ENCODE assay signal across 8 mouse cellular contexts in the genomic region with DNA sequence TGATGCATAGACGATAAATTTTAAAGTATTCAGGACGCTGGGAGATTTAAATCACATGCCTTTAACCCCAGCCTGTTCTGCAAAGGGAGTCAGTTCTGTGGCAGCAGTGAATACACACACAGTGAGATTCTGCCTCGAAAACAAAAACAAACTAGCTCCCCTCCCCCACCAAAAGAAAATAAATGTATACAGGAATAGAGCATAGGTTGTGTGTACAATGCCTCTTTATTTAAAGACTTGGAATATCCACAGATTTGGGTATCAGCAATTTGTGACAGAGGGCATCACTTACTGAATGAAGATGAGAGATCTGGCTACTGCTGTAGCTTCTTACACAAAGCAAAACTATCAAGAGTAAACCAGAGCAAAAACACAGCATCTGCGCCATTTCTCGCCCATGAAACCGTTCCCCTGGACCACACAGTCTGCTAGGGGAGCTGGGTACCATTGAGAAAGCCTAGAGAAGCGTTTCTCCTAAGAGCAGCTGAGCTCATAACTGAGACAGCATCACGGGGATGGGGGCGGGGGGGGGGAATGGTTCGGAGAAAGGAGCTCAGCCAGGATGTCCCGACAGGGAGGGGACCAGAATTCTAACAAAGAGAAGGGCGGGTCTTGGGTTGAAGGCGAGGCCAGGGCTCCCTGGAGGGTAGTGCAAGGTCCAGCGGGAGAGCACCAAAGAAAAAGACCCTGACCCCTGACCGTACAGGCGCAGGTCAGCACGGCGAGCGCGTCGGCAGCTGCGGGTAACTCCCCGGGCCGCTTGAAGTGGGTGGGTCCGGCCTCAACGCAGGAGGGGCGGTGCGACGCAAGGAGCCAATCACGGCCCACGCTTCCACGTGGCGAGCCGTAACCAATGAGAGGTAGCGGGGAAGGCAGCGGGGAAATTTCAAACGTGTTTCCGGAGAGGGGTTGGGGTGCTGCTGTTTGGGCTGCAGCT. TPM values are rescaled to one million over a fixed set of nuclear protein-coding genes. Genes with fewer than 3 reads are reported as not detected.
DNase-seq lines count a peak whose midpoint lies in the region; ATAC-seq lines count a peak whose summit lies in the region.

Gene Ttk (plus strand): TSS at position 879 of the 937 bp plus-strand sequence.

- H3K4me2 ChIP-seq in embryonic facial prominence, embryonic 14.5 days (ENCODE audit: low read depth, low read length): peak within 1 kb of the TSS; percentile 68
- peak within 1 kb of the TSS; percentile 67 for H3K4me2 ChIP-seq in kidney, embryonic 14.5 days (replicated peaks; ENCODE audit: low read depth, low read length)
- H3K4me2 ChIP-seq in limb, embryonic 15.5 days: peak within 1 kb of the TSS; percentile 86

- H3K9me3 ChIP-seq in embryonic facial prominence, embryonic 14.5 days (ENCODE audit: control insufficient read depth, low read length): no peaks in the 10 kb centered on the region
- no peaks in the 10 kb centered on the region for H3K9me3 ChIP-seq in kidney, embryonic 14.5 days (ENCODE audit: control insufficient read depth, low read length)
- no peaks in the 10 kb centered on the region for H3K9me3 ChIP-seq in limb, embryonic 15.5 days

- H3K27me3 ChIP-seq in embryonic facial prominence, embryonic 14.5 days (replicated peaks; ENCODE audit: control insufficient read depth, insufficient read depth, low read length): no peaks in the 10 kb centered on the region
- no peaks in the 10 kb centered on the region for H3K27me3 ChIP-seq in kidney, embryonic 14.5 days (ENCODE audit: control insufficient read depth, insufficient read depth, low read length)
- H3K27me3 ChIP-seq in limb, embryonic 15.5 days: no peaks in the 10 kb centered on the region

- ATAC-seq in embryonic facial prominence, embryonic 14.5 days (ENCODE audit: low read depth): peak; percentile 99
- peak; percentile 99 for ATAC-seq in kidney, embryonic 14.5 days (ENCODE audit: low FRiP score, low TSS enrichment)
- ATAC-seq in limb, embryonic 15.5 days (ENCODE audit: insufficient number of reproducible peaks, low FRiP score, low TSS enrichment, low read depth): peak; percentile 97

- peak; percentile 87 for DNase-seq in 3T3-L1 (ENCODE audit: low read depth, low spot score)
- peak; percentile 84 to 87 for DNase-seq in adrenal gland, postnatal 4 days (ENCODE audit: low spot score in 2 of 2)
- DNase-seq in embryonic facial prominence, embryonic 14.5 days (ENCODE audit: low spot score): peak; percentile 97
- DNase-seq in heart, adult 9 months (ENCODE audit: low spot score in 2 of 2): peak; percentile 89 to 93
- peak; percentile 58 to 81 for DNase-seq in monocyte, adult 2 months (ENCODE audit: low read depth in 1 of 2, low spot score in 2 of 2)
- peak; percentile 86 to 91 for DNase-seq in spleen, postnatal 36 days (ENCODE audit: low spot score in 2 of 2)

- peak within 1 kb of the TSS; percentile 77 for H3K9ac ChIP-seq in embryonic facial prominence, embryonic 14.5 days (ENCODE audit: low read depth, low read length)
- H3K9ac ChIP-seq in kidney, embryonic 14.5 days (ENCODE audit: low read depth, low read length): peak within 1 kb of the TSS; percentile 84
- H3K9ac ChIP-seq in limb, embryonic 15.5 days: peak within 1 kb of the TSS; percentile 58

- peak within 1 kb of the TSS; percentile 62 for H3K27ac ChIP-seq in embryonic facial prominence, embryonic 14.5 days (replicated peaks; ENCODE audit: low read depth, low read length)
- peak within 1 kb of the TSS; percentile 76; the same call in 1 of the 2 replicates for H3K27ac ChIP-seq in kidney, embryonic 14.5 days (ENCODE audit: low read depth, low read length)
- peak within 1 kb of the TSS; percentile 70 for H3K27ac ChIP-seq in limb, embryonic 15.5 days

- H3K4me1 ChIP-seq in embryonic facial prominence, embryonic 14.5 days (ENCODE audit: control insufficient read depth, insufficient read depth, low read length): peaks cover 8% of the 10 kb centered on the region
- H3K4me1 ChIP-seq in kidney, embryonic 14.5 days (ENCODE audit: control insufficient read depth, insufficient read depth, low read length): peaks cover 5% of the 10 kb centered on the region
- H3K4me1 ChIP-seq in limb, embryonic 15.5 days: peaks cover 8% of the 10 kb centered on the region

- under 1% methylated on average over 34 of the region's 38 CpGs for WGBS in embryonic facial prominence, embryonic 14.5 days
- under 1% methylated on average over 38 of the region's 38 CpGs for WGBS in kidney, embryonic 14.5 days
- 2% methylated on average over 38 of the region's 38 CpGs for WGBS in limb, embryonic 15.5 days

- H3K36me3 ChIP-seq in embryonic facial prominence, embryonic 14.5 days (ENCODE audit: control insufficient read depth, insufficient read depth, low read length): no peaks in the 10 kb centered on the region
- H3K36me3 ChIP-seq in kidney, embryonic 14.5 days (ENCODE audit: control insufficient read depth, insufficient read depth, low read length): no peaks in the 10 kb centered on the region
- H3K36me3 ChIP-seq in limb, embryonic 15.5 days: no peaks in the 10 kb centered on the region

- H3K4me3 ChIP-seq in embryonic facial prominence, embryonic 14.5 days (ENCODE audit: low read depth, low read length): peak within 1 kb of the TSS; percentile 65
- H3K4me3 ChIP-seq in kidney, embryonic 14.5 days (ENCODE audit: low read length): peak within 1 kb of the TSS; percentile 97
- peak within 1 kb of the TSS; percentile 89 for H3K4me3 ChIP-seq in limb, embryonic 15.5 days

RNA-seq across cellular contexts. Expression of gene Ttk, which starts in this region (rescaled TPM):
- 10 to 100 TPM; 13.3 to 13.5 TPM for total RNA-seq in adrenal gland, postnatal 4 days (2021)
- 21.2 and 25.7 TPM in 2 replicates for polyA plus RNA-seq in embryonic facial prominence, embryonic 14.5 days (2014; fragmentation: Nextera tagmentation; extraction: Ambion mirVana)
- polyA plus RNA-seq in kidney, embryonic 14.5 days (2014; fragmentation: Nextera tagmentation; extraction: Ambion mirVana): 29.2 and 37.0 TPM in 2 replicates
- polyA plus RNA-seq in limb, embryonic 15.5 days (2015; fragmentation: Nextera tagmentation; extraction: Ambion mirVana): 26.1 and 26.3 TPM in 2 replicates

Comparison
In these comparisons a context has a peak if more than half of its experiments do, and no peak if none do; other contexts are left out.
1. Peak in every context shown above with its lines: DNase-seq, ATAC-seq, H3K4me3 ChIP-seq and H3K27ac ChIP-seq.